Mouse (Mus musculus) frontal cortex, postnatal 36 days (tissue): ENCODE data around the gene Mafb.

Source experiments
- DNase-seq, 2 experiments: peaks; one replicate each; pipeline ENCODE4 v3.0.0; 2022; ENCODE audit warnings: low spot score in 2 of 2

The Mafb gene

DNA sequence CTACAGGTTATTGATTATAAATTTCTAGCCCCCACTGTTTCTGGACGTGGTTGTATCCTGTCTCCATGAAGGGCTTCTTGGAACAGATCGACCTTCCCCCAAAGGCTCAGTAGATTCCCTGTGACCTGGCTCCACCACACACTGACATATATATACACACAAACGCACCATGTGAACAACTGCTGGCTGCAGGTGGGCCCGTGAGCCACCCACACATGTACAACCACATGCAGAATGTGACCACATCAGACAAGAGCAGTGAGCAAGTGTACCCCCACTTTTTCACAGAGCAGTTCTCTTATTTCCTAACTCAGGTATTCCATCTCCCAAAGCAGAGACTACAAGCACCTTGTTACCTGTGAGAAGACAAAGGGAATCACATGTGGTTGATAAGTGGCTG lies 39.1 kb downstream of the Mafb start:
- no peak for DNase-seq

DNA sequence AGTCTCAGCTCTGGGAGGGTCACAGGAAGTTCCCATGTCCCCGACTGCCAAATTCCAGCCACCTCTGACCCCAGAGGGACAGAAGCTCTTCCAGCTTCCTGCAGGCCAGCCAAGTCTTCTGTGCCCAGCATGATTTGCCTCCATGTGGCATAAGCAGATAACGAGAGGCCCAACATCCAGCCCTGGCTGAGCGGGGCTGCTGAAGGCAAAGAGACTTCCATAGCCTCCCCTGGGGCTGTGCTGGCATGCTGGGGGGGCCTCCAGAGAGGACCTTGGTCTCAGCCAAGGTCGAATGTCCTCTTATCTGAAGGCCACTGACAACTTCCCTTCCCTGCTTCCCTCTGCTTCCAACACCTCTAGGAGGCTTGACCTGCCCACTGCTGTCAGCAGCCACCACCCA lies 39.7 kb downstream of the Mafb start:
- no peak for DNase-seq

DNA sequence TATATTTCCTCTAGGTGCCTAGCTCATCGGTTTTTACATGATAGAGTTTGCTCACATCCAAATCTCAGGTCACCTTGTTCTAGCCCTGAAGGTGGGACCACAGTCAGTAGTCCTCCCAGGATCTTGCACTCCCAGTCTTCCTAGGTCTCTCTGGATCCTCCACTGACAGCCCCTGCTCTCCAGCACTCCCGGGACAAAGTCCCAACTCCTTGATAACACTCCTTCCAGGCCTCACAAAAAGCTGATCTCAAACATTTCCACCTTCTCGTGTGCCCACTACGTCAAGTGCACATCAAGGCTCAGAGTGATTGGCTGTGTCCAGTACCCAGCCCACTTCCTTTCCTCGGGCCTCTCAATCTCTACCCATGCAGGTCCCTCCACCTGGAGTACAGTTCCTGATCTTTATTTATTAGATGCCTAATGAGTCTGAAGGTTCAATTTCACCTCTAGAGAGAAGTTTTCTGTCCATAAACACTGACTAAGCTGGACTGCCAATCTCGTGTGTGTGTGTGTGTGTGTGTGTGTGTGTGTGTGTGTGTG lies 41.7 kb downstream of the Mafb start:
- DNase-seq: no peak

DNA sequence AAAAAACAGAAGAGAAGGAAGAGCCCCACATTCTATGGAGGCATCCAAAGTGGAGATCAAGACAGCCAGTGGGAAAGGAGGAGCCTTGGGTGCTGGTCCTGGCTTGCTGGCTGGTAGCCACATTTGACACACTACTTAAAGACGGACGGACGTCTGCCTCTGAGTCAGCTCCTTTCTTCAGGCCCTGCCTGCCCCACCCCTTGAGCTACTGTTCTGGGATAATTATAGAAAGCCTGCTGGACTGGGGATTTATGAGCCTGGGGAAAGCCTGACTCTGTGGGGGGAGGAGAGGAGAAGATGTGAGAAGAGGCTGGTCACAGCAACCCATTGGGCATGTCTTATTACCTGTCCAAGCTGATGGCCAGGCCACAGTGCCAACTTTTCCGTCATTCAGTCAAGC lies 45.0 kb downstream of the Mafb start:
- DNase-seq: no peak

DNA sequence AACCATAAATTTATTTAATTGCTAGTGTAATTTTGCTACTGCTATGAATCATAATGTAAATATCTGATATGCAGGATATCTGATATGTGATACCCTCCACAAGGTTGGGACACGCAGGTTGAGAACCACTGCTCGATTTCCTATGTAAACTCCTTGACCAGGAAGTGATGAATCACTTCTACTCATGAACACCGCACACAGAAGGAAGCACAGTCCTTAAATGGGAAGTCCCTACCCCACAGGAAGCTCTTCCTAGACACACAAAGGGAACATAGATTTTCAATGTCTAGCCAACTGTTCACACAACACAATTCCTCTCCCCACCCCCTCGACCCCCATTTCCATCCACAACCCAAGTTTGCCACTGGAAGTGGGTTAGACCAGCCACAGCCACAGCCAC lies 48.6 kb downstream of the Mafb start:
- DNase-seq: no peak
